Comparison of ENCODE assay signal across 8 mouse cellular contexts in genomic region chr4:133730122-133730521, GRCm38 (mm10). TPM values are rescaled to one million over a fixed set of nuclear protein-coding genes. Genes with fewer than 3 reads are reported as not detected.
A peak's percentile ranks its signal among the peaks of the same experiment; 100 is the strongest.
DNase-seq lines count a peak whose midpoint lies in the region; ATAC-seq and TF ChIP-seq lines count a peak whose summit lies in the region.

No protein-coding gene starts in this region.

- H3K4me2 ChIP-seq in liver, embryonic 15.5 days = peak overlapping the region; percentile 48
- H3K4me2 ChIP-seq in stomach, postnatal 0 days (replicated peaks; ENCODE audit: low read depth) = peak overlapping the region; percentile 31

- no peak for TF ChIP-seq EP300 in stomach, postnatal 0 days (optimal IDR thresholded peaks at IDR 0.05)

- no peaks in the 10 kb centered on the region for H3K27me3 ChIP-seq in cerebellum, adult 2 months (ENCODE audit: control insufficient read depth, insufficient read depth, low read length)
- H3K27me3 ChIP-seq in thymus, adult 2 months (ENCODE audit: control insufficient read depth, insufficient read depth, low read length) = no peaks in the 10 kb centered on the region
- no peaks in the 10 kb centered on the region for H3K27me3 ChIP-seq in liver, embryonic 15.5 days
- H3K27me3 ChIP-seq in stomach, postnatal 0 days (ENCODE audit: control insufficient read depth, insufficient read depth, low read length) = no peaks in the 10 kb centered on the region

- peak overlapping the region; percentile 11; the same call in 1 of the 2 replicates for H3K27ac ChIP-seq in cerebellum, adult 2 months (ENCODE audit: insufficient read depth, low read length)
- peak overlapping the region; percentile 47 for H3K27ac ChIP-seq in thymus, adult 2 months (ENCODE audit: control insufficient read depth, insufficient read depth, low read length)
- H3K27ac ChIP-seq in liver, embryonic 15.5 days (replicated peaks) = peak overlapping the region; percentile 67
- H3K27ac ChIP-seq in stomach, postnatal 0 days (replicated peaks) = peak overlapping the region; percentile 86

- no peak for TF ChIP-seq CTCF in cerebellum, adult 2 months (IDR thresholded peaks at IDR 0.05; ENCODE audit: borderline replicate concordance, insufficient read depth, low read depth, low read length)
- TF ChIP-seq CTCF in thymus, adult 2 months (IDR thresholded peaks at IDR 0.05; ENCODE audit: borderline replicate concordance, control insufficient read depth, extremely low read depth, insufficient read depth, low read length, poor library complexity) = no peak
- TF ChIP-seq CTCF in stomach, postnatal 0 days (IDR thresholded peaks at IDR 0.05; ENCODE audit: low read depth) = no peak

- no peak for DNase-seq in cerebellum, adult 2 months
- no peak for DNase-seq in cerebellum, postnatal 25 days
- no peak for DNase-seq in thymus, adult 2 months
- DNase-seq in thymus, postnatal 4 days = no peak
- no peak for DNase-seq in stomach, postnatal 0 days (ENCODE audit: low spot score)
- DNase-seq in right cerebral cortex, adult 2 months (ENCODE audit: low spot score in 2 of 2) = no peak
- DNase-seq in frontal cortex, postnatal 25 days (ENCODE audit: low spot score in 2 of 2) = no peak

- no peaks in the 10 kb centered on the region for H3K9me3 ChIP-seq in liver, embryonic 15.5 days (replicated peaks)
- H3K9me3 ChIP-seq in stomach, postnatal 0 days (ENCODE audit: control insufficient read depth, low read length) = no peaks in the 10 kb centered on the region

- H3K4me1 ChIP-seq in cerebellum, adult 2 months (ENCODE audit: control insufficient read depth, insufficient read depth, low read length) = peaks cover 30% of the 10 kb centered on the region
- H3K4me1 ChIP-seq in thymus, adult 2 months (replicated peaks; ENCODE audit: control insufficient read depth, insufficient read depth, low read length) = peaks cover 19% of the 10 kb centered on the region
- H3K4me1 ChIP-seq in liver, embryonic 15.5 days (replicated peaks) = peaks cover 93% of the 10 kb centered on the region
- H3K4me1 ChIP-seq in stomach, postnatal 0 days (replicated peaks; ENCODE audit: control insufficient read depth, insufficient read depth) = peaks cover 9% of the 10 kb centered on the region

- H3K4me3 ChIP-seq in cerebellum, adult 2 months (replicated peaks; ENCODE audit: insufficient read depth, low read depth, low read length) = no peak overlapping the region
- no peak overlapping the region for H3K4me3 ChIP-seq in thymus, adult 2 months (ENCODE audit: control insufficient read depth, insufficient read depth, low read length)
- no peak overlapping the region; the same call in 1 of the 2 replicates for H3K4me3 ChIP-seq in liver, embryonic 15.5 days (replicated peaks)
- peak overlapping the region; percentile 13; the same call in 1 of the 2 replicates for H3K4me3 ChIP-seq in stomach, postnatal 0 days (ENCODE audit: low read depth, low read length)

- ATAC-seq in liver, embryonic 15.5 days (ENCODE audit: insufficient read depth) = no peak
- ATAC-seq in stomach, postnatal 0 days (ENCODE audit: low FRiP score, low TSS enrichment) = no peak

- peaks cover 11% of the 10 kb centered on the region for H3K36me3 ChIP-seq in thymus, adult 2 months (ENCODE audit: control insufficient read depth, insufficient read depth, low read length)
- peaks cover 40% of the 10 kb centered on the region for H3K36me3 ChIP-seq in liver, embryonic 15.5 days (replicated peaks)
- no peaks in the 10 kb centered on the region for H3K36me3 ChIP-seq in stomach, postnatal 0 days (ENCODE audit: control insufficient read depth, insufficient read depth, low read length)

- no peak overlapping the region for H3K9ac ChIP-seq in liver, embryonic 15.5 days
- peak overlapping the region; percentile 13; the same call in 1 of the 2 replicates for H3K9ac ChIP-seq in stomach, postnatal 0 days (ENCODE audit: low read length)

- TF ChIP-seq POLR2A in cerebellum, adult 2 months (IDR thresholded peaks at IDR 0.05; ENCODE audit: borderline replicate concordance, insufficient read depth, low read length) = no peak
- no peak for TF ChIP-seq POLR2A in thymus, adult 2 months (IDR thresholded peaks at IDR 0.05; ENCODE audit: control insufficient read depth, extremely low read depth, insufficient read depth, low read length, poor library complexity)

RNA-seq across cellular contexts. Expression of gene Arid1a, which starts 26.4 kb away (rescaled TPM):
- polyA plus RNA-seq in cerebellum, adult 2 months (2012; rRNA removed) = 49.4 and 52.2 TPM in 2 replicates
- 289 and 363 TPM in 2 replicates for polyA plus RNA-seq in thymus, adult 2 months (2012; rRNA removed)
- 7.6 and 9.3 TPM in 2 replicates for polyA plus RNA-seq in liver, embryonic 15.5 days (2015; fragmentation: Nextera tagmentation; extraction: Ambion mirVana)
- 8.7 and 9.7 TPM in 2 replicates for polyA plus RNA-seq in stomach, postnatal 0 days (2015; fragmentation: Nextera tagmentation; extraction: Ambion mirVana)

RNA-seq across cellular contexts. Expression of gene Pigv, which starts 57.7 kb away (rescaled TPM):
- 10.8 and 11.1 TPM in 2 replicates for polyA plus RNA-seq in cerebellum, adult 2 months (2012; rRNA removed)
- 24.8 and 24.9 TPM in 2 replicates for polyA plus RNA-seq in thymus, adult 2 months (2012; rRNA removed)
- 5.5 and 6.3 TPM in 2 replicates for polyA plus RNA-seq in liver, embryonic 15.5 days (2015; fragmentation: Nextera tagmentation; extraction: Ambion mirVana)
- polyA plus RNA-seq in stomach, postnatal 0 days (2015; fragmentation: Nextera tagmentation; extraction: Ambion mirVana) = 11.5 and 13.0 TPM in 2 replicates

Comparison
In these comparisons a context has a peak if more than half of its experiments do, and no peak if none do; other contexts are left out.
1. H3K27ac ChIP-seq: peak in every context shown above with its lines; median percentile 86 in stomach, postnatal 0 days; 67 in liver, embryonic 15.5 days; 47 in thymus, adult 2 months; 11 in cerebellum, adult 2 months.